Mouse (Mus musculus) small intestine, adult 2 months (tissue): ENCODE measurements around the gene Cyp26b1. TPM values are rescaled to one million over a fixed set of nuclear protein-coding genes. Genes with fewer than 3 reads are reported as not detected.

Experiments used
- H3K27ac ChIP-seq: fragments of 200-500 bp; 2 replicates; pipeline ENCODE4 v1.5.1; 2012; ENCODE audit warnings: low read depth, low read length, control low read depth, inconsistent platforms; ENCODE audit not compliant: insufficient read depth
- H3K27me3 ChIP-seq: fragments of 200-500 bp; 2 replicates; pipeline ENCODE4 v1.6.1; 2012; ENCODE audit warnings: mild to moderate bottlenecking, moderate library complexity, low read length, inconsistent platforms; ENCODE audit not compliant: control insufficient read depth, insufficient read depth
- H3K36me3 ChIP-seq: fragments of 200-500 bp; 2 replicates; pipeline ENCODE4 v1.6.1; 2012; ENCODE audit warnings: mild to moderate bottlenecking, low read length, control low read depth, inconsistent platforms; ENCODE audit not compliant: control insufficient read depth, insufficient read depth
- H3K4me1 ChIP-seq: fragments of 200-500 bp; 2 replicates; pipeline ENCODE4 v1.6.1; 2012; ENCODE audit warnings: low read length, inconsistent platforms, mixed read lengths; ENCODE audit not compliant: control insufficient read depth, insufficient read depth, insufficient read length
- H3K4me3 ChIP-seq: fragments of 200-500 bp; 2 replicates; pipeline ENCODE4 v1.5.1; 2012; ENCODE audit warnings: low read depth, mild to moderate bottlenecking, control low read depth, inconsistent platforms, low read length, moderate library complexity
- CTCF ChIP-seq: fragments of 200-500 bp; IDR thresholded peaks from 2 replicates; pipeline ENCODE4 v1.5.1; 2012; ENCODE audit warnings: low read depth, mild to moderate bottlenecking, control low read depth, inconsistent platforms, low read length, moderate library complexity, mixed read lengths; ENCODE audit not compliant: insufficient replicate concordance, insufficient read length; ENCODE audit errors: extremely low read depth
- POLR2A ChIP-seq: fragments of 200-500 bp; IDR thresholded peaks from 2 replicates; pipeline ENCODE4 v1.6.1; 2012; ENCODE audit warnings: low read depth, mild to moderate bottlenecking, control low read depth, inconsistent platforms, low read length, moderate library complexity
- WGBS: fragments of 180-500 bp; shearing (Covaris S2); methylation state at CpG from one replicate; pipeline ENCODE4 v1.1.7; 2018; 5-methylcytosine and 5-hydroxymethylcytosine counted together
- polyA plus RNA-seq: library from polyadenylated mRNA; depleted of rRNA; stranded (reverse); fragments of >200 nt; gene quantifications from 2 replicates; pipeline ENCODE4 v1.2.3, GENCODE M21; 2012

Gene Cyp26b1
- polyA plus RNA-seq, 1 experiment = 3.0 TPM

DNA sequence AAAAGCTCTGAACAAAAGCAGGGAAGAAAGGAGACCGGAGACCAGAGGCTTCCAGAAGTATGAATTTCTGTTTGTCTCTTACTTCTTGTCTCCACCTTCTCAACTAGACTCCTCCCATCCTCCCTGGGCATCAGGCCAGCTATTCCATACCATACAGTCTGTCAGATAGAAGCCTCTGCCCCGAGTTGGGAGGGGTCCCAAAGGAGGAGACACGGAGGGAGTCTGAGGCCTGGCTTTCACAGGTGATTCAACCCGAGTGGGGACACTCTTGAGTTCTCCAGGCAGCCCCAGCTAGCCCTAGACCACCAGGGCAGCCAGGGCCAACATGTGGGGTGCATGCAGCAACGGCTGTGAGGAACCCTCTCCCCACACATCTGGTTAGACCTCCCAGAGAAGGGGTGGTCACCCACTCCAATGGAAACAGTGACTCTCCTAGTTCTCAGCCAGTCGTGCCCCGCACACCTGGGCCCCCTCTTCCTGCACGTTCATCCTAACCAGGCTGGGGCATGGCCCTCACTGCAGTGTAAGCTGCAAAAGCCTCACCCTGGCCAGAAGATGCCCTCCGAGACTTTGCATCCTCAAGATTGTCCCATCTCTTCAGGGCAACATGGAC, 11.8 kb downstream of the Cyp26b1 start:
- Histone ChIP-seq H3K4me1 (peaks cover 6% of the 10 kb centered on the region), H3K36me3 (no peaks in the 10 kb centered on the region), H3K27me3 (peaks cover 52% of the 10 kb centered on the region), H3K27ac (no peak overlapping the region), H3K4me3 (no peak overlapping the region)
- TF ChIP-seq POLR2A (no peak), CTCF (no peak)
- 69% methylated on average over 9 of the region's 9 CpGs for WGBS

DNA sequence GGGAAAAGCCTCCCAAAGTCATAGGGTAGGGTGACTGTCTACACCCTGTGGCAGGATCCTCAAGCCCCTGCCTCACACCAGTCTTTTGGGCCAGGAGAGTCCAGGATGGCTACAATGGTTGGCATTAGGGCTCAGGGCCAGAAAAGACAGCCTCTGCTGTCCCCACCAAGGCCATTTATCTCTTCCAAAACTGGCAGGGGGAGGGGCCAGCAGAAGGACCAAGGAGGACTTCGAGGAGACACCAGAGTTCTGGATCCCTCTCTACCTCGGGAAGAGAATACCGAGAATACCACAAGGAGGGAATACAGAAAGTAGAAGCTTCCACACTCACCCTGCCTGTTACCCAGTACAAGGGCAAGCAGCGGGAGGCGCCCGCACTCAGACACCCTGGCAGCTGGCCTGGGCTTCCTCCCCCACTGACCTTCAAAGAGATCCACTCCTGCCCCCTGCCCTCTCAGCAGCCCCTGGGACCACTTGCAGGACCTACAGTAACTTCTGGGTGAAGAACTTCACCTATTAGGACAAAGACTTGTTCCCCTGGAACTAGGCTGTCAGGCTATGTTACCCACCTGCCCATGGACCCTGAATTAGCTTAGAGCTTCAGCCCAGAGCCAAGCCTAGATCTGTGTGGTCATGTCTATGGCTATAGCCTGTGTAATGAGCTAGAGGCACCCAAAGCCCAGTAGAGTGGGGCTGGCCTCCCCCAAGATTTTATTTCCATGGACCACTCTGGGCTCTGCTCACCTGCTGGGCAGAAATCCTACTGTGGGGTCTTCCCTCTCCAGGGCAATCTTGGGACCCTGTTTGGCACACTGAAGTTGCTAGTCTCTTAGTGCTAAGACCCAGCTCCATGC, 12.5 kb downstream of the Cyp26b1 start:
- Histone ChIP-seq H3K27me3 (peaks cover 46% of the 10 kb centered on the region), H3K27ac (no peak overlapping the region), H3K36me3 (no peaks in the 10 kb centered on the region), H3K4me3 (no peak overlapping the region), H3K4me1 (peaks cover 6% of the 10 kb centered on the region)
- 64% methylated on average over 6 of the region's 6 CpGs for WGBS
- TF ChIP-seq POLR2A (no peak), CTCF (no peak)

DNA sequence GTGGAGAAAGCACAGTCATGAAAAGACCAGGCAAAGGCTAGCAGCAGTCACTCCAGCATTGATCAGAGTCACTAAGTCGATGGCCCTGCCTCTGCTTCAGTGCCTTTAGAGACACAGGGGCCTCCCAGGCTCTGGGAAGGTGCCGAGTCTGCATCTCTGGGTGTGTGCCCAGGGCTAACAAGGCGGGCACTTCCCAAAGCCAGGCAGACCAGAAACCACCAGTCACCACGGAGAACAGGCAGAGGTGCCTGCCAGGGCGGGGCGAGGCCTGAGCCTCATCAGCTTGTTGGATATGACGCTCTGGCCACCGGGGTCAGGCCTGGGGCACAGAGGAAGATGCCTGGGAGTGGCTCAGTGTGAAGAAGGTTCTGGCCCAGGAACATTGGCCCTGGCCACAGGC, 14.2 kb downstream of the Cyp26b1 start:
- no peak for TF ChIP-seq CTCF
- no peak for TF ChIP-seq POLR2A
- Histone ChIP-seq H3K27me3 (peaks cover 29% of the 10 kb centered on the region), H3K27ac (no peak overlapping the region), H3K4me3 (no peak overlapping the region), H3K4me1 (peaks cover 2% of the 10 kb centered on the region), H3K36me3 (no peaks in the 10 kb centered on the region)
- WGBS = 42% methylated on average over 8 of the region's 8 CpGs

DNA sequence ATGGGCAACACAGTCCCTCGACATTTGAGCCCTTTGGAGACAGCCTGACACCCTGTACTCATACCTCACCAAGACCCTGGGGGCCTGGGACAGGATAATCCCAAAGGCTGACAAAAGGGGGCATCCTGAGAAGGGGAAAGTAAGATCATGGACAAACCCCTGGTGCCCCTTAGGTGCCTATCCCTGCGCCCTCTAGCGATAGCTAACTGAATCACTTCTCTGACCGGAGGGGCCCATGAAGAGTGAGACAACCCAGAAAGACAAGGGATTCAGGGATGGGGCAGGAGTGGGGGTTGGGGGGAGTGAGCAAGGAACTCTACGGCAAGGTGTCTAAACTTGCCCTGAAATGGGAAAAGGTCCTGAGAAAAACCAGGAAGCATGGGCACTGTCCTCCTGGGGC, 14.8 kb downstream of the Cyp26b1 start:
- TF ChIP-seq POLR2A = no peak
- peak; percentile 69; the same call in 1 of the 2 replicates for TF ChIP-seq CTCF
- no peaks in the 10 kb centered on the region; the same call in none of the 2 replicates for H3K4me1 ChIP-seq
- no peak overlapping the region for H3K4me3 ChIP-seq
- H3K27me3 ChIP-seq = peaks cover 23% of the 10 kb centered on the region; the same call in 1 of the 2 replicates
- H3K36me3 ChIP-seq = no peaks in the 10 kb centered on the region
- no peak overlapping the region for H3K27ac ChIP-seq
- WGBS = 18% methylated on average over 5 of the region's 5 CpGs

DNA sequence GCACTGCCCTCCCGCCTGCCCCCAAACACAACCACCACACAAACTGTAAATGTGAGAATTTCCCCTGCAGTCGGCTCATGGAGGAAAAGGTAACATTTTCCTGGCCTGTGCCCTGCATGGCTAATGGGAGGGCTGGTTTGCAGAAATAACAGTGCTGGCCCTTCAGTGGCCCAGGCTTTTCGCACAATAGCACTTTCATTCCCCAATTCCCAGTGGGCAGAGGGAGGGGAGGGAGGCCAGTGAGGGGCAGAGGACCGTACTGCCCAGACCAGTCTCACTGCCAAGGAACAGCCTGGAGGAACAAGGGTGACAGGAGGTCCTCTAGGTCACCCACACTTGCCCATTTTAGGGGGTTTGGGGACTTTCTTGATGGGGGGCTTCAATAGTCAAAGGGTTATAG, 15.8 kb downstream of the Cyp26b1 start:
- Histone ChIP-seq H3K4me1 (no peaks in the 10 kb centered on the region), H3K27ac (no peak overlapping the region), H3K27me3 (peaks cover 14% of the 10 kb centered on the region), H3K36me3 (no peaks in the 10 kb centered on the region), H3K4me3 (no peak overlapping the region)
- WGBS = 83% methylated on average over 4 of the region's 4 CpGs
- TF ChIP-seq CTCF (no peak), POLR2A (no peak)

DNA sequence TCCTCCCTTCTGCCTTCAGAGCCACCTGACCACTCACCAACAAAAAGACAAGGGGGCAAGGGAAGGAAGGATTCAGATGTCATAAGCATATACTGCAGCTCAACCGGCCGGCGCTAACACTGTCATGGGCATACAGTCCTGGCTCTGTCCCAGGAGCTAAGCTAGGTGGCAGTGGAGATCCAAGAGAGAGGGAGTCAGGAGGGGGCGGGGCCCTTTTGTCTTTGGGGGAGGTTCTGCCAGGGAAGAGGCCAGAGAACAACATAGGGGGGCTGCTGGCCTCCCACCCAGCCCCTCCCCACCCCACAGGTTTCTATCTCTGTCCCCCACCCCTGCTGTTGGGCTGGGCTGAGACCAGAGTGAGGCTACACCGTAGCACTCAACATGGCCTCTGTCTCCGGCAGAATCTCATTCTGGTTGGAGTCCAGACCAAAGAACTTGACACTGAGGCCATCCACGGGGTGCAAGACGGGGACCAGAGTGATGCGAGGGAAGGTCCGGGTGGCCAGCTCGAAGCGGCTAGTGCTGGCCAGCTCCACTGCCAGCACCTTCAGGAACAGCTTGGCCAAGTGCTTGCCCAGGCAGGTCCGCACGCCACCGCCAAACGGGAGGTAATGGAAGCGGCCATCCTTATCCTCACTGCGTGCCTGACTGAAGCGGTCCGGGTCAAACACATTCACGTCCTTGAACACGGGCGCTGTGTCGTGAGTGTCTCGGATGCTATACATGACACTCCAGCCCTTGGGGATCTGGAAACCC, 19.6 kb downstream of the Cyp26b1 start:
- Histone ChIP-seq H3K4me1 (no peaks in the 10 kb centered on the region), H3K27ac (no peak overlapping the region), H3K4me3 (no peak overlapping the region), H3K27me3 (no peaks in the 10 kb centered on the region; the same call in 1 of the 2 replicates), H3K36me3 (no peaks in the 10 kb centered on the region)
- 57% methylated on average over 25 of the region's 25 CpGs for WGBS
- TF ChIP-seq CTCF (no peak), POLR2A (no peak)

DNA sequence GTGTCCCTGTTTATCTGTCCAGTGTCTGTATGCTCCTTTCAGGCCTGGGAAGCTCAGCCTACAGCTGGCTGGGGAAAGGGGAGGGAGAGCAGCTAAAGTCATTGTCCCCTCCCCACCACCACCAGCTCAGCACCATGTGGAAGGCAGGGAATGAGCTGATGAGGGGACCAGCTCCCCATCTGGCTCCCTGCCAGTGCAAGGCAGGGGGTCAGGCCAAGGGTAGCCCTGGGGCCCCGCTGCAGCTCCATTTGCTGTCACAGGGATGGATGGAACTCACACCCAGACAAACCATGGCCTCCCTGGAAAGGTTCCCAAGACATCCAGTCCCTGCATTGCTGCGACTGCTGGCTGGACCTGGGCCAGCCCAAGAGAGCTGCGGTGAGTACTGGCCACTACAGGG, 23.7 kb downstream of the Cyp26b1 start:
- no peaks in the 10 kb centered on the region for H3K4me1 ChIP-seq
- no peak overlapping the region for H3K4me3 ChIP-seq
- H3K27ac ChIP-seq = no peak overlapping the region
- WGBS = 58% methylated on average over 3 of the region's 3 CpGs
- TF ChIP-seq CTCF = no peak
- H3K36me3 ChIP-seq = no peaks in the 10 kb centered on the region
- no peaks in the 10 kb centered on the region; the same call in 1 of the 2 replicates for H3K27me3 ChIP-seq
